Mouse (Mus musculus) spleen, adult 2 months (tissue): Measurements from ENCODE around the gene Prss23. TPM values are rescaled to one million over a fixed set of nuclear protein-coding genes. Genes with fewer than 3 reads are reported as not detected.

Source experiments
- DNase-seq, 2 experiments: peaks; one replicate each; pipeline versions ENCODE4 v3.0.0 to v3.0.0-alpha.2; 2012 to 2021; ENCODE audit warnings: low spot score in 2 of 2, low read depth in 1 of 2
- H3K27ac ChIP-seq: fragments of 200-500 bp; 2 replicates; pipeline ENCODE4 v1.5.1; 2012; ENCODE audit warnings: low read length, inconsistent platforms; ENCODE audit not compliant: insufficient read depth
- H3K27me3 ChIP-seq: fragments of 200-500 bp; 2 replicates; pipeline ENCODE4 v1.6.1; 2012; ENCODE audit warnings: mild to moderate bottlenecking, moderate library complexity, low read length, inconsistent platforms; ENCODE audit not compliant: control insufficient read depth, insufficient read depth
- H3K36me3 ChIP-seq: fragments of 200-500 bp; 2 replicates; pipeline ENCODE4 v1.6.1; 2012; ENCODE audit warnings: mild to moderate bottlenecking, low read length, inconsistent platforms; ENCODE audit not compliant: control insufficient read depth, insufficient read depth
- H3K4me1 ChIP-seq: fragments of 200-500 bp; 2 replicates; pipeline ENCODE4 v1.6.1; 2011; ENCODE audit warnings: inconsistent platforms; ENCODE audit not compliant: control insufficient read depth, insufficient read depth, insufficient read length
- H3K4me3 ChIP-seq: fragments of 200-500 bp; 2 replicates; pipeline ENCODE4 v1.5.1; 2011; ENCODE audit warnings: mild to moderate bottlenecking, inconsistent platforms; ENCODE audit not compliant: insufficient read depth, insufficient read length; ENCODE audit errors: extremely low read depth
- CTCF ChIP-seq: fragments of 200-500 bp; IDR thresholded peaks from 2 replicates; pipeline ENCODE4 v1.5.1; 2011; ENCODE audit warnings: mild to moderate bottlenecking, inconsistent platforms; ENCODE audit not compliant: insufficient read depth, insufficient read length, insufficient replicate concordance; ENCODE audit errors: extremely low read depth
- POLR2A ChIP-seq: fragments of 200-500 bp; IDR thresholded peaks from 2 replicates; pipeline ENCODE4 v1.6.1; 2011; ENCODE audit warnings: low read depth, low read length, inconsistent platforms
- WGBS: fragments of 180-500 bp; shearing (Covaris S2); methylation state at CpG from one replicate; pipeline ENCODE4 v1.1.7; 2018; 5-methylcytosine and 5-hydroxymethylcytosine counted together
- polyA plus RNA-seq: library from polyadenylated mRNA; depleted of rRNA; stranded (reverse); fragments of >200 nt; gene quantifications from 2 replicates; pipeline ENCODE4 v1.2.3, GENCODE M21; 2012; rRNA removed

The Prss23 gene
- polyA plus RNA-seq, 1 experiment: 26.2 TPM

GRCm38 (mm10) chr7:89460911-89461310, 66.1 kb downstream of the Prss23 start:
- Histone ChIP-seq H3K27ac (no peak overlapping the region), H3K27me3 (no peaks in the 10 kb centered on the region), H3K4me3 (no peak overlapping the region), H3K4me1 (no peaks in the 10 kb centered on the region), H3K36me3 (no peaks in the 10 kb centered on the region)
- no peak for DNase-seq
- TF ChIP-seq CTCF: no peak
- no peak for TF ChIP-seq POLR2A

GRCm38 (mm10) chr7:89459691-89460090, 67.3 kb downstream of the Prss23 start:
- Histone ChIP-seq H3K4me3 (no peak overlapping the region), H3K27ac (no peak overlapping the region), H3K27me3 (no peaks in the 10 kb centered on the region), H3K36me3 (no peaks in the 10 kb centered on the region), H3K4me1 (no peaks in the 10 kb centered on the region)
- WGBS: 30% methylated on average over 2 of the region's 2 CpGs
- TF ChIP-seq CTCF: no peak
- TF ChIP-seq POLR2A: no peak
- no peak for DNase-seq

Other genes with a start within 250 kb of the Prss23 start
- gene Tmem135, start 123.0 kb downstream of the Prss23 start, polyA plus RNA-seq: 27.6 and 36.5 TPM in 2 replicates
- 1.9 and 2.0 TPM in 2 replicates for gene Fzd4, start 122.8 kb downstream of the Prss23 start, polyA plus RNA-seq
- gene Me3, start 105.2 kb upstream of the Prss23 start, polyA plus RNA-seq: 0.44 and 0.67 TPM in 2 replicates